Mouse (Mus musculus): ENCODE measurements around the gene Map2k6.
"Not testable (repeated sequence)": the region's sequence is repeated elsewhere in the genome, so short reads cannot be mapped to it uniquely, and the experiment has no call there.

Gene Map2k6

DNA sequence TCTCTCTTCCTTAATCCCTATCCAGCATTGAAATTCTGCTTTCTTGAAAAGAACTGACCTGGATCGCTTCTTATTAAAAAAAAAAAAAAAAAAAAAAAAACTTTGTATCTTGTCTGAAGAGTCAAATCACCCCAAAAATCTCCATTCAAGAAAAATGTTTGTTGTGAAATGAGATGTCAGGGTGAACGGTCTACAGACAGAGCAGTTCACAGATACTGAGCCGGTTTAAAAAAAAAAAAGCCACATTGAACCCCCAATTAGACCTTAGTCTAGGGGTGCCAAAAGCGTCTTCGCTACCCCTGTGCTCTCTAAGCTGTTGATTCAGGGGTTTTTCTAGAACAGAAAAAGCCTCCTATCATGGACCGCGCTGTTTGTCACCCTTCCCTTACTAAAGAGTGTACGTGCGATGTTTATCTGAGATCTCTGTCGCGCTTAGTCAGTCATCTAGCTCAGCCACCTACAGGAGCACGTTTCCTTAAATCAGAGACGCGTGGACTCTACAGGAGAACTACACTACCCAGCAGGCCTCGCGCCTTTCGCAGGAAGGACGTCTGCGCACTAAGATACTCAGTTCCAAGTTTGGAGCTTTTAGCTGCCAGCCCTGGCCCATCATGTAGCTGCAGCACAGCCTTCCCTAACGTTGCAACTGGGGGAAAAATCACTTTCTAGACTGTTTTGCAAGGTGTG, at the start of gene Map2k6:
Gene Map2k6, plus strand, starts transcription at position 570 of the 687 bp plus-strand sequence.
- peak; percentile 87 for DNase-seq

DNA sequence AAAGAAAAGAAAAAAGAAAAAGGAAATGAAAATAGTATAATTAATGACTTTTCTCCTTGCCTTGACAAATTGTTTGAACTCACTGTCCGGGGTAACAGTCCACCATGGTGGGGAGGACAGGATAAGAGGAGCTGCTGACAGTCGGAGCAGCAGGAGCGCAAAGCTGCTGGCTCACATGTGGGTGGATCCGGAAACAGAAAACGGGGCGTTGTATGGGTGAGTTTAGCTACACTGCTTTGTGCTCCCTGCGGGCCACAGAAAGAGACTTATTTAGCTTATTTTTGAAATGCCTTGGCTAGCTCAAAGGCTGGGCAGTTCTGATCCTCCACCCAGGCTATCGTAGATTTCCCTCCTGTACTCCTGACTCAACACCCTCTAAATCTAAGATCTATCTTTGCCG, 44.7 kb upstream of the Map2k6 start:
- no peak for DNase-seq

DNA sequence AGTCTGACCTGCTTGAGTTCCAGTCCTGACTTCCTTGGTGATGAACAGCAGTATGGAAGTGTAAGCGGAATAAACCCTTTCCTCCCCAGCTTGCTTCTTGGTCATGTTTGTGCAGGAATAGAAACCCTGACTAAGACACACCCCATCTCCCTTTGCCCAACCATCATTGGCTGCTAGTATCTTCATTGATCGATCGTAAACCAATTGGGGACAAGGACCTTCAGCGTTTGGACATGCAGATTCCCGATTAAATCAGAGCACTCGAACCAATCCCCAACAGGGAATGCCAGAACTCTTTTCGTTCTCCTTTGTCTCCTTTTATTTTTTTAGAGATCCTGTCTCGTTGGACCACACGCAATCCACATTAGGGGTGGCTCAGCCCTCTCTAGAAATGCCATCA, 43.8 kb upstream of the Map2k6 start:
- DNase-seq = not testable (repeated sequence)

DNA sequence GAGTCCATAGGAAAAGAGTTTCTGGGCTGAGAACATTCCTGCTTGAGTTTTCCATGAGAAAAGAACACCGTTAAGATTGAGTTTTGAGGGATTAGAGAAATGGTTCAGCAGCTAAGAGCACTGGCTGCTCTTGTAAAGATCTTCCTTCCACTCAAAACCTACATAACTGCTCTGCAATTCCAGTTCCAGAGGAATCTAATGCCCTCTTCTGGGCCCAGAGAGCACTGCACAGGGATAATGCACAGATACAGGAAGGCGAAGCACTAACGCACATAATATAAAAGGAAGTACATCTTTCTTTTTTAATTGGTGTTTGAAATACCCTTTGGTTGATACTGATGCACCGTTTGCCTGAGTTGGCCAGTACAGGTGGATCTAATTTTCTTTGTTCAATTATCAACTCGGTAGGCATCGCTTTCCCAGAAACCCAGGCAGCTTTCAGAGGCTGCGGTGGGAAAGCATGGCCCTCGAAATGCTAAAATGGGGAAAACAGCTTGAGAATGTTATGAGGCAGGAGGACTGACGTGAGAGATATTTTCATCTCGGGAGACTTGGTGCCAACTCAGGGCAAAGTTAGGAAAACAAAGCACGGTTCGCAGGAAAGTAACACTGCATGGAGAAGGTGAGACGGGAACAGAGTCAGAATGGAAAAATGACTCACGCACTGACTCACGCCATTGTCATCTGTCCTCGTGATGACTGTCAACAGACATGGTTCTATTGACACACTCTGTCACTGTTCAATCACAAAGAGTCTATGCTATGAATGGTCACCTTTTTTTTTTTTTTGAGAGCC, 41.0 kb upstream of the Map2k6 start:
- peak; percentile 60 for DNase-seq

DNA sequence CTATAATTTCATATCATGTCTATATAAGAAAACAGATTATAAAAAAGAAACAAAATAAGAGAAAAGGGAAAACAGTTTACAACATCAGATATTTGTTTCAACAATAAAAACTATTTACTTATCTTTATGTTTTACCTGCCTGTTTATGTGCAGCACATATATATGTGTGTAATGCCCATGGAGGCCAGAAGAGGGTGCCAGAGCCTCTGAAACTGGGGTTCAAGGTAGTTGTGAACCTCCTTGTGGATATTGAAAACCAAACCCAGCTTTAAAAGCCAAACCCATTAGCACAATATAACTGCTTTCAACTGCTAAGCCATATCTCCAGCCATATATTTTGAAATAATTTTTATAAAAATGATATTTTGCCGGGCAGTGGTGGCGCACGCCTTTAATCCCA, 33.9 kb upstream of the Map2k6 start:
- DNase-seq = peak; percentile 66

DNA sequence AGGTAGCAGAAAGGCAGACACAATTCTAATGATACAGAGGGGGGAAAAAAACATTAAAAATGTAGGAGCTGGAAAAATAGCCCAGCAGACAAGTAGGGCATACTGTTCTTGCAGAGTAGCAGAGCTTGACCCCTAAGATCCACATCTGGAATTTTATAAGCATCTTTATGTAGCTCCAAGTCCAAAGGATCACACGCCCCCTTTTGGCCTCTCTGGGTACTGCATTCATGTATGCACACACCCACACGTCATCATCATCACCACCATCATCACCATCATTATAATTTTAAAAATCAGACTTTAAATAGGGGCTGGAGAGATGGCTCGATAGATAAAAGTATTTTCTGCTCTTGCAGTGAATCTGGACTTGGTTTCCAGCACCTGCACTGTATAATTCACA, 32.0 kb upstream of the Map2k6 start:
- no peak for DNase-seq

DNA sequence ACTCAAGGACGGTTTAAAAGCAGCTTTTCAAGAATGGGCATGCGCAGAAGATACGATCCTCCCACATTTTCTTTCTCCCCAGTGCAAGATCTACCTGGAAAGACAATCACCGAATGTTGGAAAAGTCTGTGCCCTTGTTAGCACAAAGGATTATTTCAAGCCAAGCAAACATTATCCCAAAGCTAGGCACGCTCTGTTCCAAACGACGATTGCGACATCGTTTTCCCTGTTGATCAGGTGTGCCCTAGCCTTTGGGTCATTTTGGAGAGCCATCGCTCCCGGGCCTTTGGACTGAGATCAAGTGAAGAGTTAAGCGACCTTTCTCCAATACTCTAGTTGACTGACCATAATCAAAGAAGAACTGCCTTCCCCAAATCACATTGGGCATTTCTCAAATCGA, 31.3 kb upstream of the Map2k6 start:
- DNase-seq = no peak

DNA sequence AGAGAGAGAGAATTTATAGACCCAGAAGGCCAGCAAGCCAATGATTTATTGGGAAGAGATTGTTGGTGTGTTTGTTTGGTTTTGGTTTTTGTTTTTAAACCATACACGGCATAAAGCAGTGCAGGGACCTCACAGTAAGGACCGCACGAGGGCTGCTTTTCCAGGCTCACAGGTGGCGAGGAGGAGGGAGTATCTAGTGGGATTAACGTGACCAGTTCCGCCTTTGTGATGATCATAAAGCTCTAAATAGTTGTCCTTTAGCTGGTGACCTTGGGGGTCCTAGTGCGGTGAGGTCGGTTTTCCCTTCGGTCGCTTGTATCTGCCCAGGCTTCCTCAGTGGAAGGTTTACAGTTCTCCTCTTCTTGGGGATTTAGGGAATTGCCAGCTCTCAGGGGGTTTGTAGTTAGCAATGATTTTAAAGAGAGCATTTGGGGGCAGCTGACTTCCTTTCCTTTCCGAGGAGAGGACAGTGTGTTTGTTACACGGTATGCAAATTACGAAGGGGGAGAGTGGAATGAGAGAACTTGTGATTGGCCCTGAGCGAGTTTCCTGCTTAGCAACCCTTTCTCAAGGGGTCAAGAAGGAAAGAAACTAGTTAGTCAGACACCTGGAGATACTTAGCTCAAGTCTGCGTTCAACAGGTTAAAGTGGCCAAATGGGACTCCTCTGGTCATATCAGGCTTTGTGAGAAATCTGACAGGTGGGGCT, 29.5 kb upstream of the Map2k6 start:
- no peak for DNase-seq

DNA sequence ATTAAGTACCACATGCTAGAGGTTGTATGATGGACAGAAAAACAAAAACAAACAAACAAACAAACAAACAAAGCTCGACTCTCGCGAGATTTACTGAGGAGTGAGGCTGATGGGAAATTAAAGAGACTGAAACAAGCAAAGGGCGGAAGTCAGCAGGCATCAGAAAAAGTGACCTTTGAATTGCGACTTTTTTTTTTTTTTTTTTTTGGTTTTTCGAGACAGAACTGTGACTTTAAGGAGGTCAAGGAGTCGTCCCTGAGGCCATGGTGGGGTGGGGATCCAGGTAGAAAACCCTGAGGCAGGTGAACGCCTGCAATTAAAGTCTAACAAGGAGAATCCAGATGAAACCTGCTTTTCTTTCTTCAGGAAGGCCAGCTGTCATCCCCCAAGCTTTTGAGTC, 27.1 kb upstream of the Map2k6 start:
- no peak for DNase-seq

DNA sequence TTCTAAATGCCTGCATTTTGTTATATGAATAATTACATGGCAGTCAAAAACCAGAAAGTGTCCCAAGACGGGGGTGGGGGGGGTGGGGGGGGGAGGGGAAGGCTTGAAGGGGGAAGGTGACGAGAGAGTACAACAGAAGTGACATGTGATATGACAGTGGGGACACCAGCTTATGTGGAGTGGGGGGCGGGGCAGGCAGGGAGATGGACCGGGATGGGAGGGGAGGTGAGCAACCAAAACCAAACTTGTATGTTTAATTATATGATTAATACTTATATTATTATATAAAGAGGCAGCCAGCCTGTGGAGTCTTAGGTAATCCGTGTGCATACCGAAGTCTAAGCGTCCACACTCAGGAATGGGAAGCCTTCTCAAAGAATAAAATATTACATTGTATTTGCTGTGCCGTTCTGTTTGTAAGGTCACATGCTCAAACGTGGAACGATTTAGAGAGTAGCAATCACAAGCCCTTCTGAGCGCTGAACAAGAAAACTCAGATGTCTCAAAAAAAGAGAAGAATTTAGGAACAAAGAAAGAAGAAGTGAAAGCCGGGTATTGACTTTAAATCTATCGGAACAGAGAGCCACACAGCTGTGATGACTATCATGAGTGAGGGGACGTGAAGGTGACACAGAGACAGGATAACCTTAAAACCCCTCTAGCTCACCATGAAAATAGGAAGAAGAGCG, 26.5 kb upstream of the Map2k6 start:
- DNase-seq = no peak

DNA sequence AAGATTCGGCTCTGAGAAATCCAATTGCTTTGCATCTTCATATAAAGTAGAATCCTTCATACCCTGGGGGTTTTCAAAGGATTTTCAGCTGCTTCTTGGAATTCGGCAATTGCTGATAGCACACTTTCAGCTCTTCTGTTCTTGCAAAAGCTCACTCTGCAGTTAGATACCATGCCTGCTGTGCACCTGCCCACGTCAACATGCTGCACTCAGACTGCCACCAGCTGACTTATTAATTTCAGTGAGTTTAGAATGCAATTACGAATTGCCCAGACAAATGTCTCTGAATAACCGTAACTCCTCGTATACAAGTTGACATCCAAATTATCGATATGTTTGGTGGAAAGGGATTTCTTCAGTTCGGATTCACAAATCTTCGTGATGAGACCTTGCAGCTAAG, 24.9 kb upstream of the Map2k6 start:
- no peak for DNase-seq

DNA sequence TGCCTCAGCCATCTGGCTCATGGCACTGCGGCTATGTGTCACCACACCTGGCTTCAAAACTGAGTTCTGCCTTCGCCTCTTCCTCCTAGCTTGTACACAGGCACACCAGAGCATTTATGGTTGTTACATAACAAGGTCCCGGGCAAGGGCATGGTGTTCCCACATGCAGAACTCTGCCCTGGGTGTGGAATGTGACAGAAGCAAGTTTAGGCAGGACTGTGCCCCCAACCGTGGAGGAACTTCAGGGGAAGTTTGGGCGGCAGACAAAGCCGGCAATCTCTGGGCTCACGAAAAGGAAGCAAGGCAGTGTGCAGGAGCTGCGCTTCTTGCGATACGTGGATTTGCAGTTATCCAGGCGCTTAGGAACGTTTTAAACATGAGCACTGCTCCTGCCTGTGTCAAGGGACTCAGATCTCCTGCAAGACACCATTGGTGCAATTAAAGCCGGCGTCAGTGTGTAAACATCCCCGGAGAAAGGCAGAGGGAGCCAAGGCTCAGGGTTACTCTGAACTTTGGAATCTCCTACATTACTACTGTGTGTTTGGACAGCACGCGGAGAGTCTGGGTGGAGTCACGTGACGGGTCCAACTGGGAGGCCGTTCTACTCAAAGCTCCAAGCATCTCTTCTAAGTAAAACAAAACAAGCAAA, 19.1 kb upstream of the Map2k6 start:
- DNase-seq = peak; percentile 77

DNA sequence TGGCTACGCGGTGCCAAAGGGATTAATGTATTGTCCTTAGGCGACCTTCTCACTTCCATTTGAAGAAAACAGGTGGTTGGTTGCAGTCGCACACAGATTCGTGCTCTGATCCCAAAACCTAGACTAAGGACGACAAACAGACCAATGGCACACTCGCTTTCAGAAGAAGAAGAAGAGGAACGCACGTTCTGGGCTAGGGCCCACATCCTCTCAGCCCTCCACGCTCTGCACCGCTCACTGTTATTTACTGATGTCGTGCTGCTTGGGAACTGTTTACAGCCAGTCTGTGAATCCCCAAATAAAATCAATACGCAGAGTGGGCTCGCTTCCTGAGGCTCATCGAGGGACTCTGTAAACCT, 18.6 kb upstream of the Map2k6 start:
- no peak for DNase-seq

DNA sequence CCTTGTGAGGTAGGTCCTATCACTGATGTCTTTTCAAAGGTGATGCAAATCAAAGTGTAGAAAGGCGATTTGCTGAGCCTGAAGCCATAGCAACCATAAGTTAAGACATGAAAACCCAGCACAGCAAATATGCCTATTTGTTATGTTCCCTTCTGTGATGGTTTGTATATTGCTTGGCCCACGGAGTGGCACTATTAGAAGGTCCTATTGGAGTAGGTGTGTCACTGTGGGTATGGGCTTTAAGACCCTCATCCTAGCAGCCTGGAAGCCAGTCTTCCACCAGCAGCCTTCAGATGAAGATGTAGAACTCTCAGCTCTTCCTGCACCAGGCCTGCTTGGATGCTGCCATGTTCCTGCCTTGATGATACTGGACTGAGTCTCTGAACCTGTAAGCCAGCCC, 13.4 kb upstream of the Map2k6 start:
- DNase-seq = no peak

DNA sequence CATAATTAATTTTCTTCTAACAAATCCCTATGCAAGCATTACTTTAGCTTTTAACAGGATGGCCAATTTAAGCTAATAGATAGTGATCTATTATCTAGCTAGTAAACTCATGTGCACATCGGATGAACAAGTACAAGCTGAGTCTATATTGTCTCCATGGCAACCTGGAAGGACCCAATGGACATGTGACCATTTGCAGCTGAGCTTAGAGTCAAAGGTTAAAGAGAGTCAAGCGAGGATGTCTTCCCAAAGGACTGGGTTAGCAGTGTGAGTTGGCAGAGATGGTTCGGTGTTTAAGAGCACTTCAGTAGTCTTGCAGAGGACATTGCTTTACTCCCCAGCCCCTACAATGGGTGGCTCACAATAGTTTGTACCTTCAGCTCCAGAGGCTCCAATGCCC, 6.2 kb upstream of the Map2k6 start:
- no peak for DNase-seq

DNA sequence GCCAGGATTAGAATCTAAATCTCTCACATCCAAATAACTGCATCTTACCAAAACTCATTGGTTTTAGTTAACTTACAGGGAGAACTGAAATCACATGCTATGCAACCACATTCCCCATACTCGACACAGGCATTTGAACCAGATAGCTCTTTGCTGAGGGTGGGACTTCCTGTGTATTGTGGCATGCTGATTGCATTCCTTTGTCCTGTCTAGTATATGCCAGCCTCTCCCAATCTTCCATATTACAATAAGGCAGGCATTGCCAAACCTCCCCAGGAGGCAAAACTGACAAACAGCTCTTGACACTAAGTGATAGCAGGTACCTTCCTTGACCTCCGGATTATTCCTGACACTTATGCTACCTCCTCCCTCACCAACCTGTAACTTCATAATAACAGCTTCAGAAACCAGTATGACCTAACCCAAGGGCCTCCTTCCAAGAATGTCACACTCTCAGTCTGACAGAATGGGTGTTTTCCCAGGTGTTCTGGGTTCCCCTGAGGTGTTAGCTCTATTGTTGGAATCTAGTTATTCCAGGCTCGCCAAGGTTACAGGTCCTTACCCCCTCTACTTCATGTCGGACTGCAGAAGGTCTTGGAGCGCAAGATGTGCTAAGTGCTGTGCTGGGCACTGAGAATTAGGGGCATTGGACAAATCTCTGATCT, 4.0 kb upstream of the Map2k6 start:
- DNase-seq = no peak

DNA sequence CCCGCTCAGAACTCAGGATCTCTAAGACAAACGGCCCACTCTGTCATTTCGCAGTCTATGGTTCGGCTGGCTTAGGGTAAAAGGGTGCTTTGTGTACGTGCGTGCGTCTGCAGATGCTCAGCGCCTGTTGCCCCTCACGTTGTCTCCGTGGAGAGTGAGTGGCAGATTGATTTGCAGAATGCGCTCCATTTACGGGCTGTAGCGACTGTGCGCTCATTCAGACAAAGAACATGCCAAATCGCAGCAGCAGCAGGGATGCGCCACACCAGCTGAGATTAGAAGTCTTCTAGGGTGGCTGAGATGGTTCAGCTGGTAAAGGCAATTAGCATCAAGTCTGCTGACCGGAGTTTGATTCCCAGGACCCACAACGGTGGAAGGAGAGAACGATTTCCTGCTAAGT, 2.8 kb upstream of the Map2k6 start:
- no peak for DNase-seq

DNA sequence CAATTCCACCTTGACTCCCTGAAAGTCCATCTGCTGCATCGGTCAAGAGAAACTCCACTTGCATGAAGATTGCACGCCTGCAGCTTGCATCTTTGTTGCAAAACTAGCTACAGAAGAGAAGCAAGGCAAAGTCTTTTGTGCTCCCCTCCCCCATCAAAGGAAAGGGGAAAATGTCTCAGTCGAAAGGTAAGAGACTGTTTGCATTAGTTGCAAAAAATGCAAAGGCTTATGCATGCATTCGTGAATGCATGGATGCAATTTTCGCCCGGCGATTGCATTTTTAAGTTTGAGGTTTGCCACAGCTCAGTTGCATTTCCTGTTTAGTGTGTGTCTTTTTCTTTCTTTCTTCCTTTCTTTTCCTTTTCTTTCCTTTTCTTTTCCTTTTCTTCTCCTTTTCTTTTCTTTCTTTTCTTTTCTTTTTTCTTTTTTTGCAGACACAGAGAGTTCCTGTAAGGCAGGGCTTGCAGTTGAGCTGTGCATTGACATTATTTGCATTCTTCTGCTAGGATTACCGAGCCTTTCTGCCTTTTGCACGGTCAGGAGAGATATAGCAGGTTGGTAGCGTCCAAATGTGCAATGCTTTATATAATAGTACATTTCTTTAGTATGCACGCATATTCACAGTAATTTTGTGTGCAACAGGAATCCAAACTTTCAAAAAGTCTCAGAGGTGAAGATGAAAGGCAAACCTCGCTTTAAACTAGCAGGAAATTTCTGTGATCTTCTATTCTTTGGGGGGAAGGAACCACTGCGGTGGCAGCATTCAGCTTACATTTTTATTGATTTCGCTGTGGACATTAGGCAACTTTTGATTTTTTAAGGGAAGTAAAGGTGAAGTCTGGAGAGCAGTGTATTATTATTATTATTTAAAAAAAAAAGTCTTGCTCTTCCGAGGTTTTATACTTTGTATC, 573 bp downstream of the Map2k6 start:
- DNase-seq = no peak

DNA sequence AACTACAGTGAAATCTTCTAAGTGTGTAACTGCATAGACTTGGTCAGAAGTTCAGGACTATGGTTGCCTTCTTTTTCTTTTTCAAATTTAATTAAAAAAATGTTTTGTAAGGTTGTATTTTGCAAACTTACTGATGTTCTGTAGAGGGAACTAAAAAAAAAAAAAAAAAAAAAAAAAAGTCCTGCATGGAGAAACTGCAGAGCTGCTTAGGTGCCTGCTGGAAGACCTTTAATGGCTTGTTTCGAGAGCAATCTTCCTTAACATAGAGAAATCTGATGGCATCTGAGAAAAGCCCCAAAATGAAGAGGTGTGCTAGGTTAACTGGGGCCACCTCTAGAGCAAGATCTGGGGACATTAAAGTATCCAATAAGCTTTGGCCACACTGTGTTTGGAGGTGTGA, 1.4 kb downstream of the Map2k6 start:
- no peak for DNase-seq

DNA sequence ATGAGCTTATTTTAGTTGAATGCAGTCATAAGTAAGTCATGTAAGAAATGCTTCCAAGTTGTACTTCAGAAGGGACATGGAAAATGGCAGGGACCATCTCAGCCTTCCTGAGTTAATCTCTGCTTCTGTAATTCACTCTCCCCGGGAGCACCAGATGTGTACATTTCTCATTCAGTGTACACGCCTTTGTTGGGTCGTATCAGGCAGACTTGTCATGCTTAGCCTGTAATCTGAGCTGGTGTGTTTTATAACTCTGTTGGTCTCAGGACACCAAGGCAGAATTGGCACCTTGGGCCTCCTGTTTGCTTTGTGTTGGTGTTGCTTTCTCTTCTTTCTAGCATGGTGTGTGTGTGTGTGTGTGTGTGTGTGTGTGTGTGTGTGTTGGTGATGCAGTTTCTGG, 3.7 kb downstream of the Map2k6 start:
- DNase-seq = no peak

DNA sequence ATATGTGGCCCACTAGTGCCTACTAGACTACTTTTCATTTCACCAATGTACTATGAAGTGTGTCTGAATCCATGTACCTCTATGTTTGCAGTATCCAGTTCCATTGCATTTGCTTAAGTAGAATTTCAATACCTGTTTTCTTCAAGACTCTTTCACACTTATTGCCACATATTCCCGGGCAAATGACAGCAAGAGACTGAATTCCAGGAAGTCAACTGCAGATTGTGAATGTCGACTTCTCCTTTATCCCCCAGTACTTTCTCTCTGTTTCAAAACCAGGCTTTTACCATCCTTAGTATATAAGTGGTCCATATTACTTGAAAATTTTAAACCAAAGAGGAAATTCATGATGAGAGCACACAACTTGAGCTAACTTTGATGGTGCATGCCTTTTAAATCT, 4.7 kb downstream of the Map2k6 start:
- DNase-seq = no peak

Data from lung, postnatal 10 days (tissue).